In the genomic region with DNA sequence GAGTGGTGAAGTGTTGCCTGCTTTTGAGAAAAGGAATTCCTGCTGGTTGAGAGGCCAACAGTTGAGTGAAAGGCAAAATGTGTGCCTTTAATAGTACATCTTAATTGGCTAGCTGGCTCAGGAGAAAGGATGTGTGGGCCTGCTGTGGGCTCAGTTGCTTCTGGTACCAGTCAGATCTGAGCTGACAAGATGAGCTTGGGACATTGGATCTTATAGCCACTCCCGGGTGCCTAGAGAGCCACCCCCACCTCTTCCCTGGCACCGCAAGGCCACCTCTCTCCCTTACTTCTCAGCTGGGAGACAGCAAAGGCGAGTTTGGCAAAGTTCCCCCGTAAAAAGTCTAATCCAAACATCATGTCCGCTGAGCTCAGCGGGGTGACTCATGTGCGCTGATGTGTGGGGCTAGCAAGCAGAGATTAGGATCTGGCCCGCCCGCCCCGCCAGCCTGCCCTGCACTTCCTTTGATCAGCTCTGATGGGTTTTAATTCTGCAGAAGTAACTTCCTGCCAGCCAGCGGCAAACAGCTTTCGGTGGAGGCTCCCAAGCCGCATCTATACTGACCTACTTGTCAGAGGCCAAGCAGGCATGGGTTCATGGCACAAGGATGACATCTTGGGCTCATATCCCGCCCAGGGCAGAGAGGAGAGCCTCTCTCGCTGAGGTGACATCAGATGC, we compare ENCODE assay signal across 8 mouse cellular contexts. TPM values are rescaled to one million over a fixed set of nuclear protein-coding genes. Genes with fewer than 3 reads are reported as not detected.
DNase-seq lines count a peak whose midpoint lies in the region; ATAC-seq lines count a peak whose summit lies in the region.

No protein-coding gene starts in this region.

- no peaks in the 10 kb centered on the region for H3K36me3 ChIP-seq in forebrain, embryonic 12.5 days (replicated peaks)

- H3K4me2 ChIP-seq in forebrain, embryonic 12.5 days = peak overlapping the region; percentile 40

- H3K9me3 ChIP-seq in forebrain, embryonic 12.5 days = no peaks in the 10 kb centered on the region

- 4% methylated on average over 15 of the region's 15 CpGs for WGBS in forebrain, embryonic 12.5 days

- H3K4me1 ChIP-seq in forebrain, embryonic 12.5 days = peaks cover 20% of the 10 kb centered on the region

- no peak overlapping the region for H3K27ac ChIP-seq in forebrain, embryonic 12.5 days

- peak; percentile 95 for ATAC-seq in activated CD4-positive, CD25-positive, alpha-beta regulatory T cell, adult 4 months
- ATAC-seq in forebrain, embryonic 12.5 days (ENCODE audit: low FRiP score) = no peak

- no peak overlapping the region for H3K9ac ChIP-seq in forebrain, embryonic 12.5 days

- 0 out of 2 replicates have a peak, but pooled peaks cover 5% of the 10 kb centered on the region for H3K27me3 ChIP-seq in forebrain, embryonic 12.5 days

- DNase-seq in A20 (ENCODE audit: low read depth, low spot score) = peak; percentile 41
- DNase-seq in heart, postnatal 10 days = peak; percentile 62 to 63
- DNase-seq in kidney, postnatal 4 days = peak; percentile 73 to 84
- peak; percentile 81 to 90 for DNase-seq in lung, postnatal 4 days
- DNase-seq in retina, postnatal 1 day = peak; percentile 68
- peak; percentile 88 for DNase-seq in urinary bladder, postnatal 14 days (ENCODE audit: low spot score)

- no peak overlapping the region; the same call in 1 of the 2 replicates for H3K4me3 ChIP-seq in forebrain, embryonic 12.5 days (replicated peaks)

- intact Hi-C loops in heart, postnatal 10 days (cut with DNase I) = no loop called here

RNA-seq across cellular contexts. Expression of gene Eml4, which starts 38.4 kb away (rescaled TPM):
- polyA plus RNA-seq in activated CD4-positive, CD25-positive, alpha-beta regulatory T cell, adult 4 months (2017; shearing (Covaris generic)) = 10 to 100 TPM; 14.0 to 15.2 TPM
- 44.5 and 46.6 TPM in 2 replicates for polyA plus RNA-seq in forebrain, embryonic 12.5 days (2016; fragmentation: Nextera tagmentation; extraction: Ambion mirVana)
- total RNA-seq in heart, postnatal 10 days (2021) = 10 to 100 TPM; 10.5 to 12.9 TPM
